Mouse (Mus musculus) MEL (cell line): ENCODE data around the gene Ciart. TPM values are rescaled to one million over a fixed set of nuclear protein-coding genes. Genes with fewer than 3 reads are reported as not detected.

ENCODE experiments used
- DNase-seq: peaks from one replicate; pipeline ENCODE4 v3.0.0; 2011; ENCODE audit warnings: low read depth, low spot score
- H3K27ac ChIP-seq: 2 replicates; pipeline ENCODE4 v1.5.1; 2012; ENCODE audit warnings: low read depth, mild to moderate bottlenecking, control low read depth, low read length, moderate library complexity; ENCODE audit not compliant: control insufficient read depth
- H3K27me3 ChIP-seq, 2 experiments: fragments of 150-350 bp in 1 of 2; sonication (generic) in 1 of 2; 2 replicates each; pipeline ENCODE4 v1.6.1; 2012; ENCODE audit warnings: low read length in 2 of 2, mild to moderate bottlenecking in 2 of 2, improper control_type of control experiment in 1 of 2, moderate library complexity in 1 of 2; ENCODE audit not compliant: insufficient read depth in 2 of 2, control insufficient read depth in 1 of 2
- H3K36me3 ChIP-seq, 2 experiments: 2 replicates each; pipeline ENCODE4 v1.6.1; 2012 to 2014; ENCODE audit warnings: low read length in 2 of 2, improper control_type of control experiment in 1 of 2, inconsistent platforms in 1 of 2, mild to moderate bottlenecking in 1 of 2; ENCODE audit not compliant: insufficient read depth in 2 of 2, control insufficient read depth in 1 of 2
- H3K4me1 ChIP-seq, 2 experiments: fragments of 150-350 bp in 1 of 2; sonication (generic) in 1 of 2; 2 replicates each; pipeline ENCODE4 v1.6.1; 2012; ENCODE audit warnings: low read length in 2 of 2, improper control_type of control experiment in 1 of 2, mild to moderate bottlenecking in 1 of 2; ENCODE audit not compliant: insufficient read depth in 2 of 2, control insufficient read depth in 1 of 2
- H3K4me3 ChIP-seq, 2 experiments: fragments of 150-350 bp in 1 of 2; sonication (generic) in 1 of 2; 2 replicates each; pipeline ENCODE4 v1.5.1; 2012; ENCODE audit warnings: low read depth in 2 of 2, low read length in 2 of 2, mild to moderate bottlenecking in 2 of 2, moderate library complexity in 2 of 2, control low read depth in 1 of 2, improper control_type of control experiment in 1 of 2; ENCODE audit not compliant: control insufficient read depth in 1 of 2, insufficient read depth in 1 of 2
- H3K79me2 ChIP-seq: 2 replicates; pipeline ENCODE4 v1.6.1; 2012; ENCODE audit warnings: mild to moderate bottlenecking, low read length, moderate library complexity; ENCODE audit not compliant: control insufficient read depth, poor library complexity, insufficient read depth
- H3K9ac ChIP-seq: 2 replicates; pipeline ENCODE4 v1.6.1; 2012; ENCODE audit warnings: low read depth, mild to moderate bottlenecking, control low read depth, low read length, moderate library complexity; ENCODE audit not compliant: control insufficient read depth, poor library complexity, severe bottlenecking
- H3K9me3 ChIP-seq: fragments of 150-350 bp; sonication (generic); replicated peaks from 2 replicates; pipeline ENCODE4 v1.6.1; 2012; ENCODE audit warnings: mild to moderate bottlenecking, low read length, improper control_type of control experiment, moderate library complexity; ENCODE audit not compliant: insufficient read depth
- BHLHE40 ChIP-seq: IDR thresholded peaks from 2 replicates; pipeline ENCODE4 v1.6.1; 2012; ENCODE audit warnings: low read depth, mild to moderate bottlenecking, inconsistent platforms, low read length, improper control_type of control experiment, borderline replicate concordance
- CHD1 ChIP-seq: IDR thresholded peaks from 2 replicates; pipeline ENCODE4 v1.6.1; 2012; ENCODE audit warnings: low read depth, mild to moderate bottlenecking, inconsistent platforms, low read length, improper control_type of control experiment
- CHD2 ChIP-seq: IDR thresholded peaks from 2 replicates; pipeline ENCODE4 v1.6.1; 2011; ENCODE audit warnings: low read length, improper control_type of control experiment
- CTCF ChIP-seq, 3 experiments: IDR thresholded peaks in 2 of 3; conservative IDR thresholded peaks in 1 of 3; 2 replicates each; pipeline ENCODE4 v1.5.1; 2011 to 2012; ENCODE audit warnings: low read length in 3 of 3, low read depth in 2 of 3, mild to moderate bottlenecking in 2 of 3, improper control_type of control experiment in 1 of 3, inconsistent platforms in 1 of 3, mixed read lengths in 1 of 3, moderate library complexity in 1 of 3; ENCODE audit not compliant: control insufficient read depth in 1 of 3, insufficient read depth in 1 of 3, poor library complexity in 1 of 3, severe bottlenecking in 1 of 3
- ELF1 ChIP-seq: IDR thresholded peaks from 2 replicates; pipeline ENCODE4 v1.6.1; 2014; ENCODE audit warnings: low read depth, mild to moderate bottlenecking, inconsistent platforms, low read length, improper control_type of control experiment, moderate library complexity
- EP300 ChIP-seq, 2 experiments: IDR thresholded peaks; 2 replicates each; pipeline ENCODE4 v1.6.1; 2011; ENCODE audit warnings: improper control_type of control experiment in 2 of 2, low read length in 2 of 2, low read depth in 1 of 2, mild to moderate bottlenecking in 1 of 2
- ETS1 ChIP-seq: IDR thresholded peaks from 2 replicates; pipeline ENCODE4 v1.6.1; 2012; ENCODE audit warnings: low read depth, mild to moderate bottlenecking, inconsistent platforms, low read length, improper control_type of control experiment, moderate library complexity
- GABPA ChIP-seq: IDR thresholded peaks from 2 replicates; pipeline ENCODE4 v1.6.1; 2012; ENCODE audit warnings: low read depth, mild to moderate bottlenecking, inconsistent platforms, low read length, improper control_type of control experiment, moderate library complexity
- HCFC1 ChIP-seq: IDR thresholded peaks from 2 replicates; pipeline ENCODE4 v1.6.1; 2012; ENCODE audit warnings: low read depth, mild to moderate bottlenecking, inconsistent platforms, low read length, improper control_type of control experiment, moderate library complexity
- KAT2A ChIP-seq: conservative IDR thresholded peaks from 2 replicates; pipeline ENCODE4 v1.6.1; 2012; ENCODE audit warnings: low read depth, low read length, improper control_type of control experiment, inconsistent platforms
- MAFK ChIP-seq: IDR thresholded peaks from 2 replicates; pipeline ENCODE4 v1.6.1; 2011; ENCODE audit warnings: low read depth, mild to moderate bottlenecking, low read length, improper control_type of control experiment, borderline replicate concordance
- MXI1 ChIP-seq: IDR thresholded peaks from 2 replicates; pipeline ENCODE4 v1.6.1; 2011; ENCODE audit warnings: mild to moderate bottlenecking, low read depth, low read length, improper control_type of control experiment
- MYB ChIP-seq: IDR thresholded peaks from 2 replicates; pipeline ENCODE4 v1.6.1; 2011; ENCODE audit warnings: mild to moderate bottlenecking, low read depth, low read length, improper control_type of control experiment
- NELFE ChIP-seq: IDR thresholded peaks from 2 replicates; pipeline ENCODE4 v1.6.1; 2011; ENCODE audit warnings: low read depth, low read length, improper control_type of control experiment
- POLR2AphosphoS2 ChIP-seq: IDR thresholded peaks from 2 replicates; pipeline ENCODE4 v1.6.1; 2011; ENCODE audit warnings: low read length, improper control_type of control experiment
- RAD21 ChIP-seq: IDR thresholded peaks from 2 replicates; pipeline ENCODE4 v1.6.1; 2011; ENCODE audit warnings: mild to moderate bottlenecking, low read depth, low read length, improper control_type of control experiment
- RCOR1 ChIP-seq: IDR thresholded peaks from 2 replicates; pipeline ENCODE4 v1.6.1; 2012; ENCODE audit warnings: low read depth, mild to moderate bottlenecking, inconsistent platforms, low read length, improper control_type of control experiment
- UBTF ChIP-seq: IDR thresholded peaks from 2 replicates; pipeline ENCODE4 v1.6.1; 2012; ENCODE audit warnings: low read depth, mild to moderate bottlenecking, inconsistent platforms, low read length, improper control_type of control experiment, moderate library complexity, borderline replicate concordance; ENCODE audit not compliant: insufficient read depth
- USF2 ChIP-seq, 2 experiments: IDR thresholded peaks; 2 replicates each; pipeline ENCODE4 v1.6.1; 2011 to 2012; ENCODE audit warnings: improper control_type of control experiment in 2 of 2, low read length in 2 of 2, borderline replicate concordance in 1 of 2, inconsistent platforms in 1 of 2, low read depth in 1 of 2, mild to moderate bottlenecking in 1 of 2; ENCODE audit not compliant: insufficient read depth in 1 of 2
- ZC3H11A ChIP-seq: IDR thresholded peaks from 2 replicates; pipeline ENCODE4 v1.6.1; 2012; ENCODE audit warnings: low read depth, mild to moderate bottlenecking, inconsistent platforms, low read length, improper control_type of control experiment
- ZKSCAN1 ChIP-seq: IDR thresholded peaks from 2 replicates; pipeline ENCODE4 v1.6.1; 2012; ENCODE audit warnings: low read depth, mild to moderate bottlenecking, inconsistent platforms, low read length, improper control_type of control experiment, moderate library complexity
- ZMIZ1 ChIP-seq: IDR thresholded peaks from 2 replicates; pipeline ENCODE4 v1.6.1; 2012; ENCODE audit warnings: low read depth, mild to moderate bottlenecking, inconsistent platforms, low read length, improper control_type of control experiment, moderate library complexity
- ZNF384 ChIP-seq: IDR thresholded peaks from 2 replicates; pipeline ENCODE4 v1.6.1; 2012; ENCODE audit warnings: low read depth, mild to moderate bottlenecking, inconsistent platforms, low read length, improper control_type of control experiment
- polyA plus RNA-seq, 2 experiments: library from polyadenylated mRNA; stranded (reverse) in 1 of 2; unstranded in 1 of 2; fragments of >175 nt in 1 of 2; fragments of >200 nt in 1 of 2; gene quantifications; 2 replicates each; pipeline versions ENCODE4 v1.2.1 to v1.2.4; 2012; ENCODE audit warnings: low replicate concordance in 2 of 2, low read depth in 1 of 2; ENCODE audit not compliant: insufficient read length in 2 of 2, insufficient read depth in 1 of 2, missing spikeins in 1 of 2
- total RNA-seq: library from RNA; depleted of rRNA; stranded (reverse); fragments of 300-350 nt; gene quantifications from 2 replicates; pipeline ENCODE4 v1.2.3, GENCODE M21; 2012

Gene Ciart
- total and polyA plus RNA-seq, 3 experiments, result 4.9 to 23.8 TPM; not detected in 1

- TF ChIP-seq UBTF, result peak; percentile 89; the same call in 1 of the 2 replicates
- TF ChIP-seq ETS1, result peak; percentile 73
- TF ChIP-seq POLR2AphosphoS2, result peak; percentile 90
- no peak for TF ChIP-seq ZKSCAN1
- 0 out of 6 replicates have a peak, but pooled peaks of 1 of the 3 experiments have one; percentile 0 for TF ChIP-seq CTCF (IDR thresholded peaks at IDR 0.05 in 2 of 3, conservative IDR thresholded peaks at IDR 0.05 in 1 of 3; ENCODE audit: control insufficient read depth in 1 of 3, insufficient read depth in 1 of 3, low read depth in 2 of 3, low read length in 3 of 3, poor library complexity in 1 of 3, severe bottlenecking in 1 of 3)
These were observed at the start of gene Ciart (continued) for GRCm38 (mm10) chr3:95881979-95882815.

GRCm38 (mm10) chr3:95931471-95931870 lies 49.4 kb upstream of the Ciart start:
- Histone ChIP-seq H3K27ac (no peak overlapping the region), H3K4me1 (peaks cover 12 to 33% of the 10 kb centered on the region in 2 experiments), H3K9ac (no peak overlapping the region; the same call in 1 of the 2 replicates), H3K4me3 (no peak overlapping the region), H3K27me3 (no peaks in the 10 kb centered on the region), H3K36me3 (peaks cover 15 to 41% of the 10 kb centered on the region in 2 experiments), H3K79me2 (peaks cover 49% of the 10 kb centered on the region), H3K9me3 (no peaks in the 10 kb centered on the region)
- TF ChIP-seq ZMIZ1 (no peak), CHD2 (no peak), ELF1 (no peak), KAT2A (no peak), ZNF384 (no peak), CHD1 (no peak), RCOR1 (no peak), NELFE (no peak), ZKSCAN1 (no peak), USF2 (IDR thresholded peaks at IDR 0.05; ENCODE audit: borderline replicate concordance in 1 of 2, insufficient read depth in 1 of 2, low read depth in 1 of 2, low read length in 2 of 2) (no peak), MAFK (no peak), EP300 (IDR thresholded peaks at IDR 0.05; ENCODE audit: low read depth in 1 of 2, low read length in 2 of 2) (no peak), GABPA (no peak), MYB (no peak), HCFC1 (no peak), RAD21 (no peak), MXI1 (no peak), ZC3H11A (no peak), BHLHE40 (no peak)
- no peak for DNase-seq
